Mouse (Mus musculus) heart, postnatal 10 days (tissue): ENCODE measurements around the gene Atp4a. TPM values are rescaled to one million over a fixed set of nuclear protein-coding genes. Genes with fewer than 3 reads are reported as not detected.
"Not testable (repeated sequence)": the region's sequence is repeated elsewhere in the genome, so short reads cannot be mapped to it uniquely, and the experiment has no call there.

ENCODE experiments used
- DNase-seq, 2 experiments: peaks; one replicate each; pipeline ENCODE4 v3.0.0; 2021
- intact Hi-C: fragments of 180-260 bp; cut with DNase I; formaldehyde crosslinking; loops from one replicate; pipeline ENCODE4 v1.15.1; 2025
- total RNA-seq, 2 experiments: library from RNA; stranded (reverse); gene quantifications; 2 replicates each; pipeline ENCODE4 v1.2.3; 2021

Atp4a gene
- total RNA-seq, 2 experiments from 2014 or later: 0.12 TPM; not detected in 1

DNA sequence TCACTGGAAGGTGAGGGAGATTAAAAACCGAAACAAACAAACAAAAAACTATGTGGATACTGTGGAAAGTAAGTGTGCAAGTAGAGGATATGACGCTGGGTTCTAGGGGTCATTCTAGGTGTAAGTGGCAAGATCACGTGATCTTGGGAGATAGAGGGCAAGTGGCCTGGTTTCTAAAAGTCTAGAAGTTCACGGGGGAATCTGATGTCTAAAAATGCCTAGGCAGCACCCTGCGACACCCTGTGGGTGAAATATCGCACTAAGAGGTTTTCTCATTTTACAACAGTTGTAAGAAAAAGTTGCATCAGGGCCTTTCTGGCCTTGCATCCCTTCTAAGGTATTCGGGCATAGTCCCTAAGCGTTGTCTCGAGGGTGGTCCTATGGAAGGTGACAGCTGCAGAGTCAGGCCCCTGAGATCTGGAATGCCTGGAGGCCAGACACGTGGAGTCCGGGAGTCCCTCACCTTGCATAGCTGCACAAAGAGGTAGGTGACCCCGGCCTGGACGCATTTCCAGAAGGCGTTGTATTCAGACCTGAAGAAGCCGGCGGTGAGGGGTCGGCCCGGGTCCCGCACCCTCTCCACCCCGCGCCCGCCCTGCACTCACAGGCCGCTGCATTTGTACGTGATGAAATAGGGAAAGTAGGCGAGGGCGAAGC, 16.9 kb downstream of the Atp4a start:
- intact Hi-C loops: loop anchor here (1.0 to 5.0 kb wide), 3 partner anchors 62 to 140 kb away; partner anchors contain the start of gene Rbm42
- DNase-seq: no peak

DNA sequence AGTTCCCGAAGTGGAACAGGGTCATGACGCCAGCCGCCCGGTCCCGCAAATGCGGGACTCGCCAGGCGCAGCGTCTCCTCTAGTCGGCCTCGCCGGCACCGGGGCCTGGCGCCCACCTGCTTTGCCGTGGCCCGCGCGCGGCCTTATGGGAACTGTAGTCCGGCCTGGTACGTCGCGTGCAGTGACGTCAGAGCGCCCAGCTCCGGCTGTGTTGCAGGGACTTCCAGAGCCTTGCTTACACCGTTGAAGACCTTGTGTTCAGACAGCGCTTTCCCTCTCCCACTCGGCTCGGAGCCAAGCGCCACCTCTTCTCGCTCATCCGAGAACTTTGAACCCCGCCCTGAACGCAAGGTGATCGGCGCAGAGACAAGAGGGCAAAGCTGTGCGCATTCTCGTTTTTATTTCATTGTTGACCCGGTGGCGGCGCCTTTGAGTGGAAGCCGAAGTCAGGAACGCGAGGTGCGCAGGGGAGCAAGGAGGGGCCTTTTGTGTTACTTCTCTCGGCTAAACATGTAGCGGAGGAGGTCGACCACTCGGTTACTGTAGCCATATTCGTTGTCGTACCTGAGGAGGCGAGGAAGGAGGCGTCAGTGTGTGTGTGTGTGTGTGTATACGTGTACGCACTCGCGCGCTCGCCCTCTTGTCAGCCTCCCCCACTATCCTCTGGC, 17.5 kb downstream of the Atp4a start, which contains the start of gene Tmem147:
TSS of gene Tmem147 (minus strand) at position 145 of the 668 bp plus-strand sequence.
- DNase-seq: peak; percentile 97
- intact Hi-C loops: loop anchor here (1.0 to 5.0 kb wide), 3 partner anchors 62 to 140 kb away; partner anchors contain the start of gene Rbm42

DNA sequence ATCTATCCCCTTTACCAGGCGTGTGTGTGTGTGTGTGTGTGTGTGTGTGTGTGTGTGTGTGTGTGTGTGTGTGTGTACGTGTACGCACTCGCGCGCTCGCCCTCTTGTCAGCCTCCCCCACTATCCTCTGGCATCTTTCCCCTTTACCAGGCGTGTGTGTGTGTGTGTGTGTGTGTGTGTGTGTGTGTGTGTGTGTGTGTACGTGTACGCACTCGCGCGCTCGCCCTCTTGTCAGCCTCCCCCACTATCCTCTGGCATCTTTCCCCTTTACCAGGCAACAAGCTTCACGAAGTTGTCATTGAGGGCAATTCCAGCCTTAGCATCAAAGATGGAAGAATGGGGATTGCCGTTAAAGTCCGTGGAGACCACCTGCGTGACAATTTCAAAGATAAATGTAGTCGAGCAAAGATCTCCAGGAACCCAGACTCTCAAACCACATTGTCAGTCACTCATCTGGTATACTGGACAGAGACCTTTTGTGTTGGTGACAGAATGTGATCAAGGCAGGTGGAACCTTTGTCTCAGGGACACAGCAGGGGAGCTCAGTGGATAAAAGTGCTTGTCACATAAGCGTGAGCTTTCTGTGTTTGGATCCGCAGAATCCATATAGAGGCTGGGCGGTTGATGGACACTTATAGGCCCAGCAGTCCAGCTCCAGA, 18.2 kb downstream of the Atp4a start:
- peak; percentile 21 to 23 for DNase-seq
- intact Hi-C loops: not testable (repeated sequence)

DNA sequence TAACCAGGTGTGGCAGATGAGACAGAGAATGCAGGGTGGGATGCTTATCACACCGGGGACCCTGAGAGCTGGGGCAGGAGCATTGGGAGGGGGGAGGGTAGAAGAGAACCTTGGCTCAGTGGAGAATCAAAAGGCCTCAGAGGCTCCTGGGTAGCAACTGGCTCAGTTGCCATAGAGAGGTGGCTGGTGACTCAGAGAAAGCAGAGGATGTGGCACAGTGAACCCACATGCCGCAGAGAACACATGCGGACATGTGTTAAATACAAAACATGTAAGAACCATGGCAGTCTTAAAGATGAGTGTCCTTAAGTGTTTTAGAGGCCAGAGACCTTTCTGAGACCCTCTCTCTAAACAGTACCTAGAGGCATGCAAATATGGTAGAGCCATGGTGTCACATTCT, 24.2 kb downstream of the Atp4a start:
- intact Hi-C loops: no loop called here
- no peak for DNase-seq

DNA sequence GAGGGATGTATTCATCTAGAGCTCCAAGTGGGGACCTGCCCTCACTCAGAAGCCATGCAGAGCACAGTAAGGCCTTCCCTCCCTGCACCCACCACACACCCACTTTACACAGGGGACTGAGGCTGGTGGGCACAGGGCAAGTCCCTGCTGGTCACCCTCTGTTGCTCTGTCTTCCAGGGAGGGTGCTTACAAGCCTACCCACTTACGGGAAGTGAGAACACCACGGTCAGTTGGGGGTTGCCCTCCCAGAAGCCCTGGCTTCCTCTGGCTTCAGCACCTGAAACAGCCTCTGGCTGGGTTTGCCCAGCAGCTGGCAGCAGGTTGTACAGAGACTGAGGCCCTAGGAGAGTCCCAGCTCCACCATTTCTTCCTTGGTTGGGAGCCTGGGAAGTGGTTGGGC, 30.6 kb downstream of the Atp4a start:
- intact Hi-C loops, DNase-seq: not testable (repeated sequence)

DNA sequence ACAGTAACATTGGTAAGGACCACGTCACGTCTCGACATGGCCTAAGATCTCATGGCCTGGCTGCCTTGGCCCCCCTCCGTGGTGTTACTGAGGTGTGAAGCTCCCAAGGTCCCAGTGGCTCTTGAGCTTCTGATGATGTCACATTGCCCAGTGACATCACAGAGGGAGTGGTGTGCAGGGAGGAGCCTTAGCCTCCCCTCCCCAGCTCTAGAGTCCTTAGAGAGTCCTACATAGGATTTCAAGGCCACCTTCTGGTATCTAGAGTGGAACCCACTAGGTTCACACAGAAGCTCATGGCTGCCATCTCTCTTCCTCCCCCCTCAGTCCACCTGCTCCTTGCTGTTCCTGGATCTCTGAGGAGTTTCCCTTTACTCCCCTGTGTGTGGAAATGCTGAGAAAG, 31.6 kb downstream of the Atp4a start, which contains the start of gene Gapdhs:
TSS of gene Gapdhs (minus strand) at position 65 of the 400 bp plus-strand sequence.
- intact Hi-C loops, DNase-seq: not testable (repeated sequence)

DNA sequence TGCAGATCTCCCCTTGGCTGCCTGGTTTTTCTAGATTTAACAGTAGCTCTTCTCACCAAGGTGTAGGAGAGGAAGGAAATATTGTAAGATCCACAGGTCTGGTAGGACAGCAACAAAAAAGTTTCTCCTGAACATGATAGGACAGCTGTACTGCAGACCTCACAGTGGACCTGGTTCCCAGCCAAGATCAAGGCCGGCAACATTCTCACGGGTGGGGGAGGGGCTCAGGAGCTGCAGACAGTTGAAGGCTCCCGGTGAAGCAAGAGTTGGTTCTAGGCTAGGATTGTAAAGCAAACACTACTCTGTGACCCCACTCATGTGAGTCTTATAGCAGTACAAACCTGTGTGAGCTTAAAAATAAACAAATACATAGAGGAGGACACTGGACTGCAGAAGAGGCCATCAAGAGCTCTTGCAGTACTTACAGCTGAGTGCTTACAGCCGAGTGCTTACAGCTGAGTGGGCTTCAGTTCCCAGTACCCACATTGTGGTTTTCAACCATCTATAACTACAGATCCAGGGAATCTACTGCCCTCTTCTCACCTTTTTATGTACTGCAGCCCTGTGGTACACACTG, 32.1 kb downstream of the Atp4a start:
- intact Hi-C loops: no loop called here
- peak; percentile 59 to 68 for DNase-seq

DNA sequence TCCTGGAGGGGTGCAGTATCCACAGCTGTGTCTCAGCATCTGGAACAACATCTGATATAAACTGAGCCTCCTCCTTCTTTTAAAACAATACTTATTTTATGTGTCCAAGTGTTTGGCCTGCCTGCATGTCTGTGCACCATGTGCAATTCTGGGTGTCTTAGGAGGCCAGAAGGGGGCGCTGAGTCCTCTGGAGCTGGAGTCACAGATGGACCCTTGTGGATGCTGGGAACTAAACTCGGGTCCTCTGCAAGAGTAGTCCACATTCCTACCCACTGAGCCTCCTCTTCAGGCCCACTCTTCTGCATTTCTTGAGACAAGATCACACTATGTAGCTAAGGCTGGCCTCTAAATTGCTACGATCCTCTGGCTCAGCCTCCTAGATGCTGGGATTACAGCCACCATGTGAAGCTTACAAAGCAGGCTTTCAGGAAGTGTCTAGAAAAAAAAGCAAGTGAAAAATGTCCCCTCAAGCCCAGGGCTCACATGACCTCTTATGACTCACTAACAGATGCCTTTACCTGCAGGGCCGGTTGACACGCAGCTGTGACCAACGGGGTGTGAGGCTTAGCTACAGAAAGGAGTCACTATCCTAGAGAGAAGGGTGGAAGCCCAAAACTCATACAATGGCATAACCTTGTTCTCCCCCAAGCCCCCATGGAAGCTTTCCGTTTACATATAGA, 35.7 kb downstream of the Atp4a start:
- DNase-seq: no peak
- intact Hi-C loops: no loop called here

DNA sequence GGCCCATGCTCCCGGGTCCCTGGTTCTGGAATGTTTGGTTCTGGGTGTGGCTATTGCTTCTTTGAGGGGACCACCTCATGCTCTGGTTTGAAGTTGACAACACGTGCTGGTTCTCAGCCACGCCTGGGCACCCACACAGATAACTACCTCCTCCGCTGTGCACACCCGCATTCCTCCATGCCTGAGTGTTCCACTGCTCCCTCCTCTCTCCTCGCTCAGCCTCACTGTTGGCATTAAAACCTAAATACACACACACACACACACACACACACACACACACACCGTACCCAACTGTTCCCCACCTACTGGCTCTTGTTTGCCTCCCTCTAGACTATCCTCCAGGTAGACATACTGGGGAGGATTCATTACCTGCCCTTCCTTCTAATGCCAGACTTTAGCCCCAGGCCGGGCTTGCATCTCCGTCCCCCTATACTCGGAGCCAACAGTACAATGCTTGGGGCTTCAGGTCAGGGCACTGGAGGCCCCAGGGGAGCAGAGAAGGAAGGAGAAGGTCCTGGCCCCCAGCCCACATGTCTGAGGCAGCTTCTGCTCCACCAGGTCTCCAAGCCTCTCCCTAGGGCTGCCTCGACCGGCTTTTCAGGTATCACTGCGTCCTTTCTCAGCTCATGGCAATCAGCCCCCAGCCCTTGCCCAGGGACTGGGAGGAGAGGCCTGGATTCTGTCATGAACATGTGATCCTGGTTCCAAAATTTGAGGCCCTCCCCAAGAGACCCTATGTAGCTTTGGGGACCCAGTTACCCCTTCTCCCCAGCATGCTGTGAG, 38.0 kb downstream of the Atp4a start:
- no peak for DNase-seq
- intact Hi-C loops: no loop called here

DNA sequence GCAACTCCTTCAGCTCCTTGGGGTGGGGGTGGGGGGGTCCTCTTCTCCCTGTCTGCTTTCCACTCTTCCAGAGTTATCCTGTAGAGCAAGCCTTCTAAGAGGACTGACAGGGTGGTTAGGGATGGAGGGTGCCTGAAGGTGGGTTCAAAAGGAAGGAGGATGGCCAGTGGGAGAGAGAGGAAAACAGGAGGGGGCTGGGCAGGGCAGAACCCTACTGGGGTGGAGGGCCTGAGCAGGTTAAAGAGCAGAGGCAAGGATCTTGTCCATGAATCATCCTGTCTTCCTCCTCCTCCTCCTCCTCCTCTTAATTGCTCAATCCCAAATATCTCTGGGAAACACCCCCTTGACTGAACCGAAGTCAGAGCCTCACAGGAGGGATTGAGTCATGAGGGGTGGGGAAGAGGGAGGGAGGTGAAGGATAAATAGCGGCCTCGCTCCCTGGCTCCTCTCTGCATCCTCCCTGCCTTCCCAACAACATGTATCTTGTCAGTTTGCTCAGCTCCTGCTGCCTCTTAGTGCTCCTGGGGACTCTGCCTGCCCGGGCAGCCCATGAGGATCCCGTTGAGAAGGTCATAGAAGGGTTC, 39.2 kb downstream of the Atp4a start, which contains the start of gene Sbsn:
TSS of gene Sbsn (plus strand) at position 386 of the 584 bp plus-strand sequence.
- intact Hi-C loops: no loop called here

DNA sequence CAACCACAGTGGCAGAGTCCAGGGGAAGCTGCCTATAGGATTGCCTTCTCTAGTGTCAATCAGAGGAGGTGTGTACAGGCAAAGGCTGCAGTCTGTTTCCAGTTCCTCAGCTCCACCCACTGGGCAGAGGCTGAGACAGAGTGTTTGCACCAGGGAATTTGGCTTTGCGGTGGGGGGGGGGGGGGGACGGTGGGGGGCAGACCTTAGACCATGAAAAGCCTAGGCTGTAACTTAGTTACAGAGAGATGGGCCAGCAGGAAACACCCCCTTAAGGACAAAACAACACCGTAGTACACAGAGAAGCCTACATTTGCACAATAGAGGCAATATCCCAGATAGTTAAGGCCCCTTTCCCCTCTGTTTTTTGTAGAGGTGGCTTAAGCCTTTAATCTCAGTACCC, 45.0 kb downstream of the Atp4a start:
- intact Hi-C loops: no loop called here
- DNase-seq: no peak

More for the DNA sequence above, 39.2 kb downstream of the Atp4a start, which contains the start of gene Sbsn:
- DNase-seq: no peak

DNA sequence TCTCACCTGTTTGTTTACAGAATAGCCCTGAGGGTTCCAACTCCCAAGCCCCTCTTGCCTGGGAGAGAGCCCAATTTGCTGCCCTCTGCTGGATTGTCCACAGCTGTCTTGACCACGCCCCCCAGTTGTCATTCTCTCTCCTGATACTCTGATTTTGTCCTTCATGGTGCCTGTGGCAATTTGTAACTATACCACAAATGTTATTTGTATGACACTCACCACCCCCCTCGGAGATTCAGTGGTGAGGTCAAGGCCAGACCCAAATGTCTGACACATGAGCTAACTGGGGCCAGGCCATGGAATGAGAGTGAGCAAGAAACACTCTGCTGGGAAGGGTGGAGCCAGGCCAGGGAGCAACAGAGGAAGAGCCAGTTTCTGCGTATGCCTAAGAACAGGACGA, 46.8 kb downstream of the Atp4a start:
- DNase-seq: peak; percentile 19 to 63
- intact Hi-C loops: no loop called here

DNA sequence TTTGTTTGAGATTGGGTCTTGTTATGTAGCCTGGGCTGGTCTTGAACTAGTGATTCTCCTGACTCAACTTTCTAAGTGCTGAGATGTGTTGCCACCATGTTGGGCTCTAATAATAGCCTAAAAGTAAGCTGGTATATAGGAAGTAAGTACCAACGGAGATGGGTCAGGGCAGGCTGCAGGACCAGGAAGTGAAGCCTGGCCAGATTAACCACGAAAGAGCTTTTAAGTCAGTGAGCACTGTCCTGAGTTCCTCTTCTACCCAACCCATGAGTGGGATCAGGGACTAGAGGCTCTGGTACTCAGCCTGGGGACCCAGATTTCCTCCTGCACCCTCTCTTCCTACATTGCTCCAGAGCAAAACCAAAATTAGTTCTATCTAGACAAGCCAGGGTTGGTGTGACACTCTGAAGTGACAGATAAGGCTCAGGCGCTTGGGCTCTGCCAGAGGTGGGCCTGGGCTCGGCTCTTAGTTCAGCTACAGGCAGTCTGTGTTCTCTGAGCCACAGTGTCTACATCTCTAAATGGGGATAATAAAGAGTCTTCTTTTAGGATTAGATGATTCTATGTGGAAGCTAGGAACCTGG, 49.9 kb downstream of the Atp4a start:
- DNase-seq: no peak
- intact Hi-C loops: no loop called here

DNA sequence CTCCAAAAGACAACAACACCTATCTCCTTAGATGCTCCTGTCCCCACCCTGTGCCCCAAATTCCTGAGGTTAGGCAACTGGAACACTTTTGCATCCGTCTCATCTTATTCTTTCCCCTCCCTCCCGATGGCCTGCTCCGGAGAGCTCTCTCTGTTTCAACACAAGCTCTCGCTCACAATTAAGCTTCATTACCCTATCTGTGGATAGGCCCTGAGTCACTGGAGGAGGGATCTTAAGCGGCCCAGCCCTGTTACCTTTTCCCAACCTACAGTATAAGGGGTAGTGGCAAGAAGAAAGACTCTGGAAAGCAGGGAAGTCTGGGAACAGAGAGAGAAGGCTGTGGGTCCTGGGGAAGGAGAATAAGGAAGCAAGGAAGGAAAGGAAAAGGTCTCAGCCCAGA, 51.4 kb downstream of the Atp4a start, which contains the start of gene Dmkn:
TSS of gene Dmkn (plus strand) at position 301 of the 400 bp plus-strand sequence.
- intact Hi-C loops: no loop called here
- DNase-seq: no peak

DNA sequence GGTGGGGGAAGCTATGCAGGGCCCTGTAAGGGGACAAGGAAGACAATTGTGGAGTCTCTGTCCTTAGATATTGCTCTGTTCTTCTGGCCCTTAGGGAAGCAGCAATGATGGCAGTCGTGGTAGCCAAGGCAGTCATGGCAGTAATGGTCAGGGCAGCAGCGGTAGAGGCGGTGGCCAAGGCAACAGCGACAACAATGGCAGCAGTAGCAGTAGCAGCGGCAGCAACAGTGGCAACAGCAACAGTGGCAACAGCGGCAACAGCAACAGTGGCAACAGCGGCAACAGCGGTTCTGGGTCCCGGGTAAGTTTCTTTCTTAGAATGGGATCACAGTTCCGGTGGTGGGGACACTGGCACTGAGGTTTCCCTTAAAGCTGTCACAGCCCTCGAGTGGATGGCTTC, 53.2 kb downstream of the Atp4a start:
- intact Hi-C loops: no loop called here
- DNase-seq: peak in 1 of 2 experiments; percentile 23

DNA sequence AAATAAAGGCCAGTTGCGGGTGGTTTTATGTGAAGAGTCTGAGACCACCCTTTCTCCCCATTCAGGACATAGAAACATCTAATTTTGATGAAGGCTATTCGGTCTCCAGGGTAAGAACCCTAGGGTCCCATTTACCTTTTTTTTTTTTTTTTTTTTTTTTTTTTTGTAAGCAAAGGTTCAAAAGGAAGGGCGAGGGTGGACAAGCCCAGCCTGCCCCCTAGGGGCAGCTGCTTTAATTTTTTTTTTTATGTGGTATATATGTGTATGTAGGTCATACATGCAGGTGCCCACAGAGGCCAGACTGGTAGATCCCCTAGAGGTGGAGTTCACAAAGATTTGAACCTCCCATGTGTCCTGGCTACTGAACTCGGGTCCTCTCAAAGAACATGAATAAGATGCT, 54.4 kb downstream of the Atp4a start:
- no peak for DNase-seq
- intact Hi-C loops: no loop called here

DNA sequence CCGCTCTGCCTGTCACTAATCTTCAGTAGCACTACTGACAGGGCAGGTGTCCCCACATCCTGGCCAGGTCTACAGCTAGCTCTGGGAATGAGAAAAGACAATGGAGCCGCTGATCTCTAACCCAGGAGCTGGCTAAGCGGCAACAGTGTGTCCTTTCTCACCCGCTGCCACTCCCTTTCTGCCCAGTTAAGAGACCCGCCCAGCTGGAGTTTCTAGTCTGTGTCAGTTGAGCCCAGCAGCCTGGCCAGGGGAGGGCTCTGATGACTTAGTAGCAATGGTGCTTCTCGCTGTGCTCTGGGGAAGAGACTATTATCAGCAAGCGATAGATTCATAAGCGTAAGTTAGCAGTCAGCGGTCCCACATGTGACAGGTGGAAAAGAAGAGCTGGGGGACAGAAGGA, 57.2 kb downstream of the Atp4a start:
- intact Hi-C loops: no loop called here
- DNase-seq: no peak
